Mouse (Mus musculus): Measurements from ENCODE around the gene Krtap6-2.

GRCm38 (mm10) chr16:89429586-89429985 is 9.7 kb upstream of the Krtap6-2 start:
- TF ChIP-seq CTCF (IDR thresholded peaks at IDR 0.05; ENCODE audit: insufficient read depth, low read depth, low read length) (no peak), POLR2A (IDR thresholded peaks at IDR 0.05; ENCODE audit: insufficient read depth, low read depth, low read length) (no peak)

Measured in olfactory bulb, adult 2 months (tissue).